Mouse (Mus musculus) bone marrow macrophage, adult 2 months (primary cell): ENCODE measurements around the gene Crim1. TPM values are rescaled to one million over a fixed set of nuclear protein-coding genes. Genes with fewer than 3 reads are reported as not detected.

ENCODE experiments used
- H3K27ac ChIP-seq: 2 replicates; pipeline ENCODE4 v1.5.1; 2012; ENCODE audit warnings: low read depth, low read length; ENCODE audit not compliant: insufficient read depth
- H3K4me1 ChIP-seq: 2 replicates; pipeline ENCODE4 v1.6.1; 2012; ENCODE audit warnings: low read length; ENCODE audit not compliant: control insufficient read depth, insufficient read depth
- H3K4me3 ChIP-seq: 2 replicates; pipeline ENCODE4 v1.5.1; 2012; ENCODE audit warnings: mild to moderate bottlenecking, low read length, moderate library complexity; ENCODE audit not compliant: insufficient read depth
- CTCF ChIP-seq: IDR thresholded peaks from 2 replicates; pipeline ENCODE4 v1.5.1; 2012; ENCODE audit warnings: low read depth, mild to moderate bottlenecking, low read length, moderate library complexity
- POLR2A ChIP-seq: IDR thresholded peaks from 2 replicates; pipeline ENCODE4 v1.6.1; 2012; ENCODE audit warnings: mild to moderate bottlenecking, low read depth, low read length, borderline replicate concordance
- polyA plus RNA-seq: library from polyadenylated mRNA; stranded (reverse); fragments of >200 nt; gene quantifications from 2 replicates; pipeline ENCODE4 v1.2.4, GENCODE M21; 2012; ENCODE audit not compliant: missing spikeins, insufficient read depth, insufficient read length

The Crim1 gene
- polyA plus RNA-seq, 1 experiment = 2.4 TPM

GRCm38 (mm10) chr17:78264116-78264515, 64.1 kb downstream of the Crim1 start:
- Histone ChIP-seq H3K27ac (no peak overlapping the region), H3K4me1 (peaks cover 4% of the 10 kb centered on the region), H3K4me3 (no peak overlapping the region)
- TF ChIP-seq POLR2A (no peak), CTCF (no peak)

GRCm38 (mm10) chr17:78265135-78265534, 65.1 kb downstream of the Crim1 start:
- TF ChIP-seq CTCF (no peak), POLR2A (no peak)
- H3K4me3 ChIP-seq = no peak overlapping the region
- H3K27ac ChIP-seq = no peak overlapping the region
- H3K4me1 ChIP-seq = peaks cover 4% of the 10 kb centered on the region

DNA sequence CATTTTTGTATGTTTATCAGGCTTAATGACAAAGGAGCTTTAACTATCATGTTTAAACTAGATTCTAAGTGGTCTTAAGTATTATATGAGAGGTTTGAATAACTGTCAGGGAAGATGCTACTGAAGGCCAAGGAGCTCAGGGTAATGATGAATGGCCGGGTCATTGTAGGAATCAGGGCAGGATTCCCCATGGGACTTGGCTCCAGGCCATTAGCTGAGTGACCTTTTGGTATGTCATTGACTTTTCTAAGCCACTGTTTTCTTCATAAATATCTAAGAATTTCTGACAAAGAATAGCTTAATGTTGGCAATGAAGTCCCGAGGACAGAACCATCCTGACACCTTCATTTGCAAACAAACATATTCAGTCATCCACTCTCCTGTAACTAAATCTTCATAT, 66.2 kb downstream of the Crim1 start:
- H3K4me1 ChIP-seq = peaks cover 4% of the 10 kb centered on the region
- no peak overlapping the region for H3K4me3 ChIP-seq
- H3K27ac ChIP-seq = no peak overlapping the region
- TF ChIP-seq POLR2A (no peak), CTCF (no peak)

DNA sequence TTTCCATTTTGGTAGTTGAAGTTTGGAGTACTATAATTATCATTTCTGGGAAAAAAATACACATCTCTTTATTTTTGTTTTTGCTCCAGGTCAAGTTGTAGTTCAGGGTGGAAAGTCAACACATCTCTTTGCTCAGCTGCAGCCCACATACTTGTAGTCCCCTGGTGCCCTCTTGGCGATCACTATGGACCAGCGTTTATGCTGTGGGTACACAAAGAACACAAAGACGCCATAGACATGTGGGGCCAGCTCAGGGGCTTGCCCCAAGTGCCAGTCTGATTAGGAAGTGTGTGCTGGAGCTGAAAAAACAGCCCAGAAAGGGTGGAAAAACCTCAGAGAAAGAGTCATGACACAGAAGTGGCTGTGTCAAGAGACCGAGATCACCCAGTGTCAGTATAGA, 68.5 kb downstream of the Crim1 start:
- Histone ChIP-seq H3K4me1 (peaks cover 4% of the 10 kb centered on the region), H3K4me3 (no peak overlapping the region), H3K27ac (no peak overlapping the region)
- no peak for TF ChIP-seq POLR2A
- TF ChIP-seq CTCF = no peak

- TF ChIP-seq CTCF (no peak), POLR2A (no peak)
- Histone ChIP-seq H3K27ac (no peak overlapping the region), H3K4me3 (no peak overlapping the region), H3K4me1 (peaks cover 4% of the 10 kb centered on the region)
Measured at GRCm38 (mm10) chr17:78269311-78269710, 69.3 kb downstream of the Crim1 start.

DNA sequence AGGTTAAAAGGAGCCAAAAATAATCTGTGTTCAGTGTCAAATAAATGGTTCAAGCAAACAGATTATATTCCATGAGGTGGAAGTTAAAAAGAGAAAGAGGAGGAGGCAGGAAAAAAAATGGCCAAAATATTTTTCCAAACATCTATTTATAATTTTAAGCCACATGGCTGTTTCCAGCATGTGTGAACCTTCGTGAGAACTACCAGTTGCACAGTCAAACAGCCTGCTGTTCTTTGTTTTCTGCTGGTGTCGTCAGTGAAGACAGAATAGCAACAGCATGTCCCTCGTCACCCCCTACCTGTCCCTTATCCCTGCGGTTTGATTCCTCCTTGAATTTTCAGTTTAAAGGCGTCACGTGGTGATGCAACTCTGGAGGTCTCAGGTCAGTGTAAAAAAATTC, 70.0 kb downstream of the Crim1 start:
- Histone ChIP-seq H3K4me1 (peaks cover under 1% of the 10 kb centered on the region), H3K27ac (no peak overlapping the region), H3K4me3 (no peak overlapping the region)
- TF ChIP-seq POLR2A = no peak
- TF ChIP-seq CTCF = no peak

DNA sequence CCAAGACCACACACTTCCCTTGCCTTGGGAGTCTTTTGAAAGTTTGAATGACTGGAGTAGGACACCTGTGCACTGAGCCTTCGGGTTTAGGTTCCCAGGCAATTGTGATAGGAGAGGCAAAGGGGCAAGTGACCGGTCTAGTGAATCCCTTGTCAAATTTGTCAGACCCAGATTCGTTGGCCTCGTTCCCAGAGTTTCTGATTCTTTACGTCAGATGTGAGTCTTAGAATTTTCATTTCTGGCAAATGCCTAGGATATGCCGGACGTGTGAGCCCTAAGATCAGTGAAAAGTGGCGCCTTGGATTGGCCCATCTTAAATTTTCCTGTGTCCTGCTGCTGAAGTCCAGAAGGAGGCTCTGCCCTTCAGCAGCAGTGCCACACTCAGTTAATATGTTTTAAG, 71.7 kb downstream of the Crim1 start:
- Histone ChIP-seq H3K4me3 (no peak overlapping the region), H3K4me1 (no peaks in the 10 kb centered on the region), H3K27ac (no peak overlapping the region)
- TF ChIP-seq CTCF = no peak
- no peak for TF ChIP-seq POLR2A

- TF ChIP-seq CTCF (no peak), POLR2A (no peak)
- H3K4me3 ChIP-seq = no peak overlapping the region
- H3K27ac ChIP-seq = no peak overlapping the region
- H3K4me1 ChIP-seq = no peaks in the 10 kb centered on the region
Measured at GRCm38 (mm10) chr17:78272142-78272541, 72.1 kb downstream of the Crim1 start.

- no peak for TF ChIP-seq CTCF
- no peak for TF ChIP-seq POLR2A
- Histone ChIP-seq H3K27ac (no peak overlapping the region), H3K4me3 (no peak overlapping the region), H3K4me1 (no peaks in the 10 kb centered on the region)
Measured at GRCm38 (mm10) chr17:78272713-78273483, 72.8 kb downstream of the Crim1 start.

GRCm38 (mm10) chr17:78273875-78274274, 73.8 kb downstream of the Crim1 start:
- TF ChIP-seq POLR2A (no peak), CTCF (no peak)
- Histone ChIP-seq H3K27ac (no peak overlapping the region), H3K4me1 (no peaks in the 10 kb centered on the region), H3K4me3 (no peak overlapping the region)
